Mouse (Mus musculus) common myeloid progenitor, adult 5-6 weeks (primary cell): ENCODE results near the gene Chchd6. TPM values are rescaled to one million over a fixed set of nuclear protein-coding genes. Genes with fewer than 3 reads are reported as not detected.

Experiments
- ATAC-seq: replicated peaks from 2 replicates; pipeline ENCODE4 v1.8.0; 2016; ENCODE audit warnings: low read depth, mild to moderate bottlenecking, moderate TSS enrichment, inconsistent platforms; ENCODE audit not compliant: poor library complexity, severe bottlenecking
- total RNA-seq: library from RNA; stranded (forward); fragments of 200-1000, 187-1606 nt; gene quantifications from 2 replicates; pipeline ENCODE4 v1.2.3, GENCODE M21; 2017

Chchd6 gene
- total RNA-seq, 1 experiment from 2014 or later = 16.5 TPM

- no peak for ATAC-seq
Observed at GRCm38 (mm10) chr6:89380751-89381150, 214.7 kb downstream of the Chchd6 start.

- no peak for ATAC-seq
Observed at GRCm38 (mm10) chr6:89378264-89378663, 217.2 kb downstream of the Chchd6 start.

GRCm38 (mm10) chr6:89368812-89369211 lies 226.6 kb downstream of the Chchd6 start:
- no peak for ATAC-seq

GRCm38 (mm10) chr6:89364342-89364741 lies 231.1 kb downstream of the Chchd6 start:
- peak; percentile 63 for ATAC-seq

- no peak; the same call in 1 of the 2 replicates for ATAC-seq
Observed at GRCm38 (mm10) chr6:89363107-89363451, 232.4 kb downstream of the Chchd6 start.

- ATAC-seq = peak; percentile 30
Observed at GRCm38 (mm10) chr6:89362281-89363106, 233.0 kb downstream of the Chchd6 start, which contains the start of gene Plxna1. Gene Plxna1 (minus strand): TSS chr6:89362620.

GRCm38 (mm10) chr6:89361418-89362280 lies 233.8 kb downstream of the Chchd6 start:
- ATAC-seq = no peak; the same call in 1 of the 2 replicates

GRCm38 (mm10) chr6:89360709-89361417 lies 234.6 kb downstream of the Chchd6 start:
- no peak for ATAC-seq

GRCm38 (mm10) chr6:89359771-89360708 lies 235.4 kb downstream of the Chchd6 start:
- ATAC-seq = no peak

- ATAC-seq = no peak
Observed at GRCm38 (mm10) chr6:89359192-89359591, 236.3 kb downstream of the Chchd6 start.

GRCm38 (mm10) chr6:89355661-89356060 lies 239.8 kb downstream of the Chchd6 start:
- no peak for ATAC-seq

GRCm38 (mm10) chr6:89354726-89355125 lies 240.7 kb downstream of the Chchd6 start:
- ATAC-seq = peak; percentile 52

- no peak for ATAC-seq
Observed at GRCm38 (mm10) chr6:89354076-89354475, 241.4 kb downstream of the Chchd6 start.

- no peak for ATAC-seq
Observed at GRCm38 (mm10) chr6:89353101-89353500, 242.4 kb downstream of the Chchd6 start.

- no peak for ATAC-seq
Observed at GRCm38 (mm10) chr6:89351441-89352137, 243.9 kb downstream of the Chchd6 start.

GRCm38 (mm10) chr6:89350520-89350919 lies 244.9 kb downstream of the Chchd6 start:
- ATAC-seq = no peak

GRCm38 (mm10) chr6:89350037-89350515 lies 245.4 kb downstream of the Chchd6 start:
- no peak for ATAC-seq

- no peak for ATAC-seq
Observed at GRCm38 (mm10) chr6:89348363-89348762, 247.1 kb downstream of the Chchd6 start.

GRCm38 (mm10) chr6:89347792-89348191 lies 247.7 kb downstream of the Chchd6 start:
- no peak for ATAC-seq
